Mouse (Mus musculus): ENCODE measurements around the gene Dgkk. TPM values are rescaled to one million over a fixed set of nuclear protein-coding genes. Genes with fewer than 3 reads are reported as not detected.

The Dgkk gene
- total RNA-seq (2023), result not detected

GRCm38 (mm10) chrX:6779006-6779405, at the start of gene Dgkk:
TSS of gene Dgkk (plus strand) at chrX:6779306.

Measured in monocyte, adult 59 days (primary cell).